10 mouse cellular contexts compared by ENCODE assay signal in genomic region chr10:117150764-117151163, GRCm38 (mm10). TPM values are rescaled to one million over a fixed set of nuclear protein-coding genes. Genes with fewer than 3 reads are reported as not detected.
DNase-seq lines count a peak whose midpoint lies in the region; ATAC-seq and TF ChIP-seq lines count a peak whose summit lies in the region.
"Had no signal": no experiment of that assay in that cellular context is flagged by ENCODE, and none has a peak within 500 bp of the region (broad histone marks: within the 10 kb centered on the region; RNA-seq: fewer than 3 reads in every experiment).

No protein-coding gene starts in this region.

- TF ChIP-seq POLR2A in lung, adult 2 months (IDR thresholded peaks at IDR 0.05; ENCODE audit: borderline replicate concordance, extremely low read depth, low read depth, low read length), result no peak
- TF ChIP-seq POLR2A in myocyte (IDR thresholded peaks at IDR 0.05; ENCODE audit: insufficient read length, low read depth), result no peak

- peaks cover 8% of the 10 kb centered on the region for H3K27me3 ChIP-seq in forebrain, embryonic 15.5 days
- H3K27me3 ChIP-seq in forebrain, embryonic 16.5 days (replicated peaks; ENCODE audit: control insufficient read depth, insufficient read depth, low read length), result peaks cover 5% of the 10 kb centered on the region
- no peaks in the 10 kb centered on the region for H3K27me3 ChIP-seq in lung, postnatal 0 days (replicated peaks; ENCODE audit: insufficient read depth, low read length)
- H3K27me3 ChIP-seq in hindbrain, postnatal 0 days (ENCODE audit: insufficient read depth, low read length), result no peaks in the 10 kb centered on the region
- H3K27me3 ChIP-seq in myocyte (ENCODE audit: control insufficient read depth, insufficient read depth, insufficient read length), result no peaks in the 10 kb centered on the region

- 22% methylated on average over 10 of the region's 10 CpGs for WGBS in forebrain, embryonic 15.5 days
- 22% methylated on average over 10 of the region's 10 CpGs for WGBS in forebrain, embryonic 16.5 days
- whole genome bisulfite sequencing in lung, postnatal 0 days, result 36% methylated on average over 10 of the region's 10 CpGs
- 49% methylated on average over 10 of the region's 10 CpGs for WGBS in lung, adult 2 months
- 25% methylated on average over 10 of the region's 10 CpGs for WGBS in hindbrain, postnatal 0 days

- no peaks in the 10 kb centered on the region for H3K9me3 ChIP-seq in forebrain, embryonic 15.5 days
- no peaks in the 10 kb centered on the region for H3K9me3 ChIP-seq in forebrain, embryonic 16.5 days (ENCODE audit: control insufficient read depth, low read length)
- no peaks in the 10 kb centered on the region for H3K9me3 ChIP-seq in lung, postnatal 0 days (ENCODE audit: low read length)
- H3K9me3 ChIP-seq in hindbrain, postnatal 0 days (ENCODE audit: low read length), result no peaks in the 10 kb centered on the region

- H3K4me1 ChIP-seq in forebrain, embryonic 15.5 days, result peaks cover 33% of the 10 kb centered on the region
- peaks cover 22% of the 10 kb centered on the region for H3K4me1 ChIP-seq in forebrain, embryonic 16.5 days (replicated peaks; ENCODE audit: control insufficient read depth, insufficient read depth, low read length)
- H3K4me1 ChIP-seq in lung, postnatal 0 days (ENCODE audit: insufficient read depth, low read depth, low read length), result peaks cover 11% of the 10 kb centered on the region
- peaks cover 5% of the 10 kb centered on the region for H3K4me1 ChIP-seq in lung, adult 2 months (ENCODE audit: control insufficient read depth, insufficient read depth, low read length)
- peaks cover 8% of the 10 kb centered on the region; the same call in 1 of the 2 replicates for H3K4me1 ChIP-seq in hindbrain, postnatal 0 days (ENCODE audit: insufficient read depth, low read length)

- H3K27ac ChIP-seq in forebrain, embryonic 15.5 days (replicated peaks), result no peak overlapping the region
- no peak overlapping the region for H3K27ac ChIP-seq in forebrain, embryonic 16.5 days (ENCODE audit: low read length)
- no peak overlapping the region for H3K27ac ChIP-seq in lung, postnatal 0 days (ENCODE audit: low read length)
- H3K27ac ChIP-seq in hindbrain, postnatal 0 days, result no peak overlapping the region

- H3ac ChIP-seq in myocyte (ENCODE audit: control insufficient read depth, insufficient read length), result no peak overlapping the region

- ATAC-seq in forebrain, embryonic 15.5 days (replicated peaks), result no peak
- ATAC-seq in forebrain, embryonic 16.5 days, result no peak
- no peak for ATAC-seq in lung, postnatal 0 days
- ATAC-seq in hindbrain, postnatal 0 days, result no peak

- no peak overlapping the region for H3K4me3 ChIP-seq in forebrain, embryonic 15.5 days
- H3K4me3 ChIP-seq in forebrain, embryonic 16.5 days (replicated peaks; ENCODE audit: low read length), result no peak overlapping the region
- H3K4me3 ChIP-seq in lung, postnatal 0 days (ENCODE audit: low read depth, low read length), result no peak overlapping the region
- H3K4me3 ChIP-seq in lung, adult 2 months (replicated peaks; ENCODE audit: extremely low read depth, low read depth, low read length), result no peak overlapping the region
- H3K4me3 ChIP-seq in hindbrain, postnatal 0 days (ENCODE audit: low read length), result no peak overlapping the region
- peak overlapping the region; percentile 57 for H3K4me3 ChIP-seq in myocyte

- DNase-seq in lung, postnatal 0 days (ENCODE audit: low spot score), result no peak
- DNase-seq in lung, adult 2 months, result no peak
- no peak for DNase-seq in hindbrain, postnatal 0 days (ENCODE audit: low spot score)
- no peak for DNase-seq in layer of hippocampus, adult 8-10 months (ENCODE audit: low spot score in 2 of 2)
- DNase-seq in spleen, postnatal 36 days (ENCODE audit: low spot score in 2 of 2), result no peak
- DNase-seq: adrenal gland, postnatal 14 days; heart, postnatal 4 days had no signal

- H3K9ac ChIP-seq in forebrain, embryonic 15.5 days (replicated peaks), result no peak overlapping the region
- H3K9ac ChIP-seq in forebrain, embryonic 16.5 days (replicated peaks; ENCODE audit: low read depth, low read length), result no peak overlapping the region
- no peak overlapping the region for H3K9ac ChIP-seq in lung, postnatal 0 days (replicated peaks; ENCODE audit: low read depth)
- H3K9ac ChIP-seq in hindbrain, postnatal 0 days (replicated peaks; ENCODE audit: low read length), result no peak overlapping the region

- TF ChIP-seq EP300 in lung, postnatal 0 days (IDR thresholded peaks at IDR 0.05), result no peak

- H3K79me2 ChIP-seq in myocyte (ENCODE audit: control insufficient read depth, insufficient read depth), result peaks cover 23% of the 10 kb centered on the region

- no peaks in the 10 kb centered on the region for H3K36me3 ChIP-seq in forebrain, embryonic 15.5 days
- H3K36me3 ChIP-seq in forebrain, embryonic 16.5 days (ENCODE audit: control insufficient read depth, insufficient read depth), result no peaks in the 10 kb centered on the region
- H3K36me3 ChIP-seq in lung, postnatal 0 days (ENCODE audit: insufficient read depth, low read length), result no peaks in the 10 kb centered on the region
- no peaks in the 10 kb centered on the region for H3K36me3 ChIP-seq in hindbrain, postnatal 0 days (ENCODE audit: insufficient read depth, low read length)
- no peaks in the 10 kb centered on the region for H3K36me3 ChIP-seq in myocyte (ENCODE audit: control insufficient read depth, insufficient read depth)

- TF ChIP-seq CTCF in lung, postnatal 0 days (IDR thresholded peaks at IDR 0.05), result 0 out of 2 replicates have a peak, but pooled peaks have one; percentile 12
- no peak for TF ChIP-seq CTCF in lung, adult 2 months (IDR thresholded peaks at IDR 0.05; ENCODE audit: insufficient read depth, low read length)
- TF ChIP-seq CTCF in hindbrain, postnatal 0 days (IDR thresholded peaks at IDR 0.05; ENCODE audit: low read depth), result no peak

- H3K4me2 ChIP-seq in forebrain, embryonic 15.5 days (replicated peaks), result 0 out of 2 replicates have a peak overlapping the region, but pooled peaks have one; percentile 53
- H3K4me2 ChIP-seq in forebrain, embryonic 16.5 days (ENCODE audit: low read length), result no peak overlapping the region
- H3K4me2 ChIP-seq in lung, postnatal 0 days (replicated peaks; ENCODE audit: low read depth, low read length), result peak overlapping the region; percentile 59; the same call in 1 of the 2 replicates
- peak overlapping the region; percentile 82 for H3K4me2 ChIP-seq in hindbrain, postnatal 0 days (ENCODE audit: low read depth, low read length)
- peak overlapping the region; percentile 85 for H3K4me2 ChIP-seq in myocyte (ENCODE audit: low read depth)

TF ChIP-seq in myocyte, 11 proteins besides CTCF, POLR2A, EP300 and RAD21:
- TF ChIP-seq CEBPB (IDR thresholded peaks at IDR 0.05; ENCODE audit: insufficient read depth, poor library complexity, severe bottlenecking) (no peak), MAX (IDR thresholded peaks at IDR 0.05; ENCODE audit: low read depth) (no peak), SRF (IDR thresholded peaks at IDR 0.05; ENCODE audit: control insufficient read depth, insufficient read length, low read depth) (no peak), REST (IDR thresholded peaks at IDR 0.05; ENCODE audit: insufficient read depth, insufficient read length) (no peak), MYOD1 (IDR thresholded peaks at IDR 0.05; ENCODE audit: control insufficient read depth in 1 of 3, insufficient read length in 2 of 3, low read depth in 2 of 3) (no peak), TCF3 (IDR thresholded peaks at IDR 0.05; ENCODE audit: insufficient read length, low read depth) (no peak), MYOG (IDR thresholded peaks at IDR 0.05; ENCODE audit: control insufficient read depth in 1 of 3, insufficient read depth in 1 of 3, insufficient read length in 2 of 3, low read depth in 2 of 3) (no peak), USF1 (IDR thresholded peaks at IDR 0.05; ENCODE audit: low read depth) (no peak), E2F4 (IDR thresholded peaks at IDR 0.05; ENCODE audit: insufficient read depth) (no peak), POLR2AphosphoS2 (IDR thresholded peaks at IDR 0.05; ENCODE audit: insufficient read length, low read depth) (no peak), TCF12 (IDR thresholded peaks at IDR 0.05; ENCODE audit: insufficient read depth, poor library complexity, severe bottlenecking) (no peak)
TF ChIP-seq in myocyte: peak in this region for 0.

RNA-seq across cellular contexts. Expression of gene Frs2, which starts 2.4 kb away (rescaled TPM):
- 20.0 and 23.7 TPM in 2 replicates for polyA plus RNA-seq in forebrain, embryonic 15.5 days (2015; fragmentation: Nextera tagmentation; extraction: Ambion mirVana)
- polyA plus RNA-seq in forebrain, embryonic 16.5 days (2015; fragmentation: Nextera tagmentation; extraction: Ambion mirVana), result 20.7 and 22.1 TPM in 2 replicates
- 18.8 and 21.9 TPM in 2 replicates for polyA plus RNA-seq in lung, postnatal 0 days (2015; fragmentation: Nextera tagmentation; extraction: Ambion mirVana)
- polyA plus RNA-seq in lung, adult 2 months (2012; rRNA removed), result 9.8 and 14.9 TPM in 2 replicates
- 18.9 and 19.3 TPM in 2 replicates for total RNA-seq in hindbrain, postnatal 0 days (2014; rRNA removed)
- polyA plus RNA-seq in hindbrain, postnatal 0 days (2015; fragmentation: Nextera tagmentation; extraction: Ambion mirVana), result 19.1 and 19.4 TPM in 2 replicates
- polyA plus RNA-seq in myocyte (2012; fragmentation: generic; extraction: Trizol), result 6.6 TPM
- total RNA-seq in layer of hippocampus, adult 8-10 months (2022), result 10 to 100 TPM; 35.8 to 44.1 (median 40.8) TPM
